Mouse (Mus musculus): ENCODE data around the gene Akip1. TPM values are rescaled to one million over a fixed set of nuclear protein-coding genes. Genes with fewer than 3 reads are reported as not detected.

Gene Akip1
- polyA plus RNA-seq, 1 experiment from 2014 or later, result 20.7 TPM

DNA sequence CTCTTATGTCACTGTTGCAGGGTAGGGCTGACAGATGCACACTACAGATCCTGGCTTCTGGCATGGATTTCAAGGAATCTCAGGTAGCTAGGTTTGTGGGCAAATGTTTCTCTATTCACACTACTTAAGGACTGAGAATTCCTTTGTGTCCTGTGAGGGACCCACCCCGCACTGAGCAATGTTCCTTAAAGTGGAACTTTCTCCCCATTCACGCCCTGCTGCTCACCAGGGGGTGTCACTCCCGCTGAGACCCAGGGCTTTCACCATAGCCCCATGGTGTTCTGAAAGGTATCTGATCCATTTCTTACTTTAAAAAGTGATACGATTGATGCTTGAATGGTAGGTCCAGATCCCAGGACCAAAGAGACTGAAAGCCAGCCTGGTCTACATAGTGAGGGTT lies 769 bp upstream of the Akip1 start:
- no peak overlapping the region for H3K9ac ChIP-seq (ENCODE audit: low read length)
- peaks cover 8% of the 10 kb centered on the region for H3K27me3 ChIP-seq (ENCODE audit: control insufficient read depth, insufficient read depth, low read length)
- WGBS, result 25% methylated on average over 4 of the region's 4 CpGs
- DNase-seq (ENCODE audit: low spot score, missing footprints) (peak; percentile 85), ATAC-seq (ENCODE audit: low FRiP score) (no peak)
- H3K4me1 ChIP-seq (ENCODE audit: control insufficient read depth, insufficient read depth, low read length), result peaks cover 3% of the 10 kb centered on the region; the same call in 1 of the 2 replicates
- H3K27ac ChIP-seq (ENCODE audit: low read depth, low read length), result no peak overlapping the region
- no peaks in the 10 kb centered on the region for H3K36me3 ChIP-seq (ENCODE audit: control insufficient read depth, insufficient read depth, low read length)
- H3K9me3 ChIP-seq (ENCODE audit: control insufficient read depth, low read length), result no peaks in the 10 kb centered on the region
- H3K4me3 ChIP-seq (ENCODE audit: low read depth, low read length), result peak overlapping the region; percentile 67; the same call in 1 of the 2 replicates
- H3K4me2 ChIP-seq, result no peak overlapping the region

DNA sequence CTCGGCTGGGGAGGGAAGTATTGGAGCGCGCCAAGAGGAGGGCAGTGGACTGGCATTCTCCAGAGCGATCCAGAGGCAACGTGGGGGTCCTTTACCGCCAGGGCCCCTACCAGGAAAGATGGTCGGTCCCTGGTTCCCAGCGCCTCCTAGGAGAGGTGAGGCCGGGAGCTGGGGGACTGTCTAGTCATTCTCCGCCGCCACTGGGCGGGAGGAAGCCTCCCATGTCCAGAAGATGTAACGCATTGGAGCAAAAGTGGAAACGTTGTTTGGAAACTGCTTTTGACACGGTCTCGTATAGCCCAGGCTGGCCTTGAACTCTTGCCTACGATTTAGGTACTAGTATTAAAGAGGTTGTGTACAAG lies 507 bp downstream of the Akip1 start:
- ATAC-seq (ENCODE audit: low FRiP score) (no peak), DNase-seq (ENCODE audit: low spot score, missing footprints) (no peak)
- 0 out of 2 replicates have a peak, but pooled peaks cover 1% of the 10 kb centered on the region for H3K36me3 ChIP-seq (ENCODE audit: control insufficient read depth, insufficient read depth, low read length)
- H3K4me1 ChIP-seq (ENCODE audit: control insufficient read depth, insufficient read depth, low read length), result peaks cover 3% of the 10 kb centered on the region; the same call in 1 of the 2 replicates
- no peaks in the 10 kb centered on the region for H3K9me3 ChIP-seq (ENCODE audit: control insufficient read depth, low read length)
- peaks cover 8% of the 10 kb centered on the region for H3K27me3 ChIP-seq (ENCODE audit: control insufficient read depth, insufficient read depth, low read length)
- H3K27ac ChIP-seq (ENCODE audit: low read depth, low read length), result peak overlapping the region; percentile 54
- 2% methylated on average over 17 of the region's 17 CpGs for WGBS
- H3K4me2 ChIP-seq, result peak overlapping the region; percentile 74
- peak overlapping the region; percentile 82 for H3K9ac ChIP-seq (ENCODE audit: low read length)
- peak overlapping the region; percentile 67 for H3K4me3 ChIP-seq (ENCODE audit: low read depth, low read length)

DNA sequence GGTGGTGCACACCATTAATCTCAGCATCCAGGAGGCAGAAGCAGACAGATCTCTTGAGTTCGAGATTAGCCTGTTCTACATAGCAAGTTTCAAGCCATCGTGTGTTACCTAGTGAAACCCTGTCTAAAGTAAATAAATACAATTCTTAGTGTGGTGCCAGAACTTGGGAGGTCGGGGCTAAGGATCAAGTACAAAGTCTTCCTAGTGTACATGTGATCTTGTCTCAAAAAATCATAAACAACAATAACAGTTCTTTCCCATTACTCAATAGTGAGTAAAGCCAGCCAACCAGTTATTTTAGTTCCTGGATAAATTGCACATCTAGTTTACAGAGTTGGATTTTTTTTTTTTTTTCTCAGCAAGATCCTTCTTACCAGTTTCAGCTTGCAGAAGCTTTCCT lies 971 bp downstream of the Akip1 start:
- H3K4me2 ChIP-seq, result peak overlapping the region; percentile 74
- peak overlapping the region; percentile 67 for H3K4me3 ChIP-seq (ENCODE audit: low read depth, low read length)
- WGBS, result 63% methylated on average over 3 of the region's 3 CpGs
- H3K27ac ChIP-seq (ENCODE audit: low read depth, low read length), result no peak overlapping the region
- peak overlapping the region; percentile 82; the same call in 1 of the 2 replicates for H3K9ac ChIP-seq (ENCODE audit: low read length)
- DNase-seq (ENCODE audit: low spot score, missing footprints) (no peak), ATAC-seq (ENCODE audit: low FRiP score) (no peak)
- peaks cover 8% of the 10 kb centered on the region for H3K27me3 ChIP-seq (ENCODE audit: control insufficient read depth, insufficient read depth, low read length)
- 0 out of 2 replicates have a peak, but pooled peaks cover 2% of the 10 kb centered on the region for H3K36me3 ChIP-seq (ENCODE audit: control insufficient read depth, insufficient read depth, low read length)
- H3K9me3 ChIP-seq (ENCODE audit: control insufficient read depth, low read length), result no peaks in the 10 kb centered on the region
- H3K4me1 ChIP-seq (ENCODE audit: control insufficient read depth, insufficient read depth, low read length), result peaks cover 3% of the 10 kb centered on the region; the same call in 1 of the 2 replicates

DNA sequence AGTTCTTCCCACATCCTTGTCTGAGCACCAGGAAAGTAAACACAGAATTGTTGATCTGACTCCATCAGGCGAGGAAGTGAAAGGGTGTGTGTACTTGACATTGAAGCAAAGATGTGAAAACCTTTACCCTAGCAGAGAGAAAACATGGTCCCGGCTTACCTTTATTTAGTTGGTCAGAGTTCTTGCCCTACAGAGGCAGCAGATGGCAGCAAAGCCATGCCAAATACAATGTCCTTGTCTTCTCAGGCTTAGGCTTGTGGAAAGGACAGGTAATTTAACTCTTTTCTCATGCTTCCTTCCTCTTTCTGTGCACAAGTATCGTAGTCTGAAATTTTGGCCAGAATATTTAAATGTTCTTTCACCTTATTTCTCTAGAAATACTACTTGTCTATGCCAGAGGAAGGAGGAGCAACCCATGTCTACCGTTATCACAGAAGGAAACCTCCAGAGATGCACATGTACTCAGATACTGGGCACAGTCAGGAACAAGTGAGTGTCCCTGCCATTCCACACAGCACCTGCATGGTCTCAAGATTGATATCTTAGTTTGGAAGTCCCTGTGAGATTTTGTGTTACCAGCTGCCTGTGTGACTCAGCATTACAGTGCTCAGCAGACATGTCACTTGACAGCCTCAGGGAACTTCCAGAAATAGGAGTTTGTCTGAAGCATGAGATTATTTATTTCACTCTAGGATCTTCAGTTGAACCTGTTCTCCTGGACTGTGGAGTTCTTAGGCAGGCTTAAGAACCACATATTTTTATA lies 3.7 kb downstream of the Akip1 start:
- no peak overlapping the region for H3K27ac ChIP-seq (ENCODE audit: low read depth, low read length)
- H3K4me2 ChIP-seq, result no peak overlapping the region
- DNase-seq (ENCODE audit: low spot score, missing footprints) (peak; percentile 39), ATAC-seq (ENCODE audit: low FRiP score) (no peak)
- 64% methylated on average over 4 of the region's 4 CpGs for WGBS
- no peak overlapping the region for H3K4me3 ChIP-seq (ENCODE audit: low read depth, low read length)
- H3K9me3 ChIP-seq (ENCODE audit: control insufficient read depth, low read length), result no peaks in the 10 kb centered on the region
- peaks cover 8% of the 10 kb centered on the region for H3K27me3 ChIP-seq (ENCODE audit: control insufficient read depth, insufficient read depth, low read length)
- H3K36me3 ChIP-seq (ENCODE audit: control insufficient read depth, insufficient read depth, low read length), result 0 out of 2 replicates have a peak, but pooled peaks cover 2% of the 10 kb centered on the region
- no peak overlapping the region for H3K9ac ChIP-seq (ENCODE audit: low read length)
- peaks cover 3% of the 10 kb centered on the region; the same call in 1 of the 2 replicates for H3K4me1 ChIP-seq (ENCODE audit: control insufficient read depth, insufficient read depth, low read length)

DNA sequence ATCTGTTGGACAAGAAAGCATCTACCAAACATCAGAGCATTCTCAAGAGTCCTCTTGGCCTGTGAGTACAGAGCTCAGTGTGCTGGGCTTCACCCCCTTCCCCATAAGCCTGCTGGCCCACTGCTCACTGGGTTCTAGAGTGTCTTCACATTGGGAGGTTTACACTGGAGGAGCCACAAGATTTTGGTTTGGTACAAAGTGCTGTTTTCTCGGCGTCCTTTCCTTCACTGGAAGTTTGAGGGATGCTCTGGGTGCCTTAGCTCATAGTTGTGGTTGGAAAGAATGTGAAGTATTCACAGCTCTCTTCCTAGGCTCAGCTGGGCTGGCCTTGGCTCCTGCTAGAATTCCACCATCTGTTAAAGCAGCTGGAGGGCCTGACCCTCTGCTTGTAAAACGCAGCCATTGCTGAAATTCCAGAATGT lies 5.5 kb downstream of the Akip1 start:
- H3K9me3 ChIP-seq (ENCODE audit: control insufficient read depth, low read length), result no peaks in the 10 kb centered on the region
- DNase-seq (ENCODE audit: low spot score, missing footprints) (no peak), ATAC-seq (ENCODE audit: low FRiP score) (no peak)
- no peak overlapping the region for H3K4me3 ChIP-seq (ENCODE audit: low read depth, low read length)
- 0 out of 2 replicates have a peak, but pooled peaks cover 2% of the 10 kb centered on the region for H3K36me3 ChIP-seq (ENCODE audit: control insufficient read depth, insufficient read depth, low read length)
- H3K4me1 ChIP-seq (ENCODE audit: control insufficient read depth, insufficient read depth, low read length), result peaks cover 3% of the 10 kb centered on the region; the same call in 1 of the 2 replicates
- no peak overlapping the region for H3K4me2 ChIP-seq
- no peaks in the 10 kb centered on the region for H3K27me3 ChIP-seq (ENCODE audit: control insufficient read depth, insufficient read depth, low read length)
- no peak overlapping the region for H3K27ac ChIP-seq (ENCODE audit: low read depth, low read length)
- H3K9ac ChIP-seq (ENCODE audit: low read length), result no peak overlapping the region
- WGBS, result 73% methylated on average over 3 of the region's 3 CpGs

DNA sequence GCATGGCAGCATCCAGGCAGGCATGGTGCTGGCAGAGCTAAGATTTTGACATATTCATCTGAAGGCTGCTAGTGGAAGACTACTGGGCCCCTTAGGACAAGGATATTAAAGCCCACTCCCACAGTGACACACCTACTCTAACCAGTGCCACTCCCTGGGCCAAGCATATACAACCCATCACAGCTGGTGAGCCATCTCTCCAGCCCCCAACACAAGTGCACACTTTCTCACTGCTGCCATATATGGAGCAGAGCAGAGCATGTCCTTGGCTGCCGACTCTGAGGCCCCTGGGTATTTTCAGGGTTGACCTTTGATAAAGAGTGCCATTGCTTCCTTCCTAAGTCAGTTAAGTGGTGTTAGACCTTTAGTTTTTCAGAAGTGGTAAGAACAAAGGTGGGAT lies 6.6 kb downstream of the Akip1 start:
- ATAC-seq (ENCODE audit: low FRiP score) (no peak), DNase-seq (ENCODE audit: low spot score, missing footprints) (peak; percentile 19)
- Histone ChIP-seq H3K4me2 (no peak overlapping the region), H3K4me1 (ENCODE audit: control insufficient read depth, insufficient read depth, low read length) (no peaks in the 10 kb centered on the region), H3K4me3 (ENCODE audit: low read depth, low read length) (no peak overlapping the region), H3K27me3 (ENCODE audit: control insufficient read depth, insufficient read depth, low read length) (no peaks in the 10 kb centered on the region), H3K36me3 (ENCODE audit: control insufficient read depth, insufficient read depth, low read length) (0 out of 2 replicates have a peak, but pooled peaks cover 2% of the 10 kb centered on the region), H3K9ac (ENCODE audit: low read length) (no peak overlapping the region), H3K27ac (ENCODE audit: low read depth, low read length) (no peak overlapping the region), H3K9me3 (ENCODE audit: control insufficient read depth, low read length) (no peaks in the 10 kb centered on the region)
- 70% methylated on average over 1 of the region's 1 CpGs for WGBS

DNA sequence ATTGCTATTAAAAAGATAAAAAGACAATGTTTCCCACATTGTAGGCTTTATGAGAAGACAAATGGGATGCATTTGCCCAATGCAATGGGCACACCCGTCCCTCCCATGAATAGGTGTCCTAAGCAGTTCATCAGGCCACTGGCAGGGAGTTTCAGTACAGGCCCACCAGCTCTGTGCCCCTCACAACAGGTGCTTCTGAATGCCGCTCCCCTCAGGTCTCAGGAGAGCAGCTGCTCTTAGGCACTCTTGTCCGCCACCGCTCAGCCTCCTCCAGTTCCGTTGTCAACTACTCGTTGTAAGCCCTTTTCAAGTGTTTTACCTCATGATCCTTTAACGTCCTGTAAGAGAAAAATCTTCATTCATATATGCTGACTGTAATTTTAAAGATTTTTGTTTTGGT lies 8.7 kb downstream of the Akip1 start:
- H3K4me1 ChIP-seq (ENCODE audit: control insufficient read depth, insufficient read depth, low read length), result no peaks in the 10 kb centered on the region
- 93% methylated on average over 7 of the region's 7 CpGs for WGBS
- no peak overlapping the region for H3K4me2 ChIP-seq
- no peak overlapping the region for H3K27ac ChIP-seq (ENCODE audit: low read depth, low read length)
- H3K36me3 ChIP-seq (ENCODE audit: control insufficient read depth, insufficient read depth, low read length), result 0 out of 2 replicates have a peak, but pooled peaks cover 2% of the 10 kb centered on the region
- H3K9ac ChIP-seq (ENCODE audit: low read length), result no peak overlapping the region
- DNase-seq (ENCODE audit: low spot score, missing footprints) (no peak), ATAC-seq (ENCODE audit: low FRiP score) (no peak)
- H3K27me3 ChIP-seq (ENCODE audit: control insufficient read depth, insufficient read depth, low read length), result no peaks in the 10 kb centered on the region
- no peaks in the 10 kb centered on the region for H3K9me3 ChIP-seq (ENCODE audit: control insufficient read depth, low read length)
- H3K4me3 ChIP-seq (ENCODE audit: low read depth, low read length), result no peak overlapping the region

DNA sequence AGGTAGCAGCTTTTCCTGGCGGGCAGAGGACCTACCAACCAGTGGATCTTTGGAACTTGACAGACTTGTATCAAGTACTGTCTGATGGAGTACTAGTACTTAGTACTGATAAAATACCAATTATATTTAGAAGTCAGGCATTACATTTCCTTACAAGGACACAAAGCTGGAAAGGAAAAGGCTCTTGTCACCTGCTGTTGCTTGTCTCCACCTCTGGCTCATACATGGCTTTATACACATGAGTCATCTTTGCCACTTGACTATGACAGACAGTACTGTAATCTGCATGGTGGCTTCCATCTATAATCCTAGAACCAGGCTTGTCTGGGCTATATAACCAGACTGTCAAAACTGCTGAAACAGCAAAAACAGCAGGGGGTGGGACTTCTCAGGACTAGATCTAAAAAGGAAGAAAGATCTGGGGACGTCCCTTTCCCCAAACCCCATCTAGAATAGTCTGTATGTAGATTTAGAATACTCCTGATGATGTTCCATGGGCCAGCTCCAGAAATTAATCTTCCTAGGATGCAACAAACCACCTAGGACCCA lies 10.0 kb downstream of the Akip1 start:
- no peak for ATAC-seq (ENCODE audit: low FRiP score)
- no peaks in the 10 kb centered on the region for H3K27me3 ChIP-seq (ENCODE audit: control insufficient read depth, insufficient read depth, low read length)
- no peak overlapping the region for H3K27ac ChIP-seq (ENCODE audit: low read depth, low read length)
- no peak for DNase-seq (ENCODE audit: low spot score, missing footprints)
- no peaks in the 10 kb centered on the region for H3K9me3 ChIP-seq (ENCODE audit: control insufficient read depth, low read length)
- H3K9ac ChIP-seq (ENCODE audit: low read length), result no peak overlapping the region
- H3K4me2 ChIP-seq, result no peak overlapping the region
- WGBS, result 89% methylated on average over 2 of the region's 2 CpGs
- H3K36me3 ChIP-seq (ENCODE audit: control insufficient read depth, insufficient read depth, low read length), result 0 out of 2 replicates have a peak, but pooled peaks cover 2% of the 10 kb centered on the region
- H3K4me3 ChIP-seq (ENCODE audit: low read depth, low read length), result no peak overlapping the region
- H3K4me1 ChIP-seq (ENCODE audit: control insufficient read depth, insufficient read depth, low read length), result no peaks in the 10 kb centered on the region

DNA sequence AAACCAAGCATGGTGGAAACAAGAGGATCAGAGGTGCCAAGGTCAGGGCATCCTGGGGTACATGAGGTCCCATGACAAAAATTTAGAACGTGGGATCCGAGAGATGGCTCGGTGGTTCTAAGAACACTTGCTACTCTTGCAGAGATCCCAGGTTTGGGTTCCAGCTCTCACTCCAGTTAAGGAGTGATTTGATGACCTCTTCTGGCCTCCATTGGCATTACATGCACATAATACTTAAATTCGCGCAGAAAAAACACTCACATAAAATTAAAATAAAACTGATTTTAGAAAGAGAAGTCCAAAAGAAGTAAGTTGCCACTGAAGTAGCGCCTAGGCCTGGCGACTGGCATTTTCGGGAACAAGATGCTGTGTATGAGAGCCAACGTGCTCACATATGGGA lies 15.8 kb downstream of the Akip1 start:
- no peak overlapping the region for H3K4me2 ChIP-seq
- H3K4me3 ChIP-seq (ENCODE audit: low read depth, low read length), result no peak overlapping the region
- DNase-seq (ENCODE audit: low spot score, missing footprints) (peak; percentile 89), ATAC-seq (ENCODE audit: low FRiP score) (no peak)
- WGBS, result 66% methylated on average over 9 of the region's 9 CpGs
- no peak overlapping the region for H3K27ac ChIP-seq (ENCODE audit: low read depth, low read length)
- no peaks in the 10 kb centered on the region for H3K4me1 ChIP-seq (ENCODE audit: control insufficient read depth, insufficient read depth, low read length)
- H3K36me3 ChIP-seq (ENCODE audit: control insufficient read depth, insufficient read depth, low read length), result no peaks in the 10 kb centered on the region
- H3K27me3 ChIP-seq (ENCODE audit: control insufficient read depth, insufficient read depth, low read length), result no peaks in the 10 kb centered on the region
- no peaks in the 10 kb centered on the region; the same call in 1 of the 2 replicates for H3K9me3 ChIP-seq (ENCODE audit: control insufficient read depth, low read length)
- H3K9ac ChIP-seq (ENCODE audit: low read length), result no peak overlapping the region

All from midbrain, embryonic 11.5 days (tissue).